Mouse (Mus musculus) myocyte (in vitro differentiated cells): ENCODE measurements at regions not wholly inside any gene's neighbourhood (a gene's known extent, or its start where the extent isn't known, plus 50 kb on each side); places are given as distances from the start of the nearest gene placed in this dataset.

Experiments used
- CEBPB ChIP-seq: IDR thresholded peaks from 2 replicates; pipeline ENCODE4 v1.6.1; 2011; ENCODE audit warnings: mild to moderate bottlenecking, moderate library complexity; ENCODE audit not compliant: poor library complexity, insufficient read depth, severe bottlenecking
- E2F4 ChIP-seq: IDR thresholded peaks from one replicate; pipeline ENCODE4 v1.6.1; 2011; ENCODE audit warnings: mild to moderate bottlenecking, control low read depth, moderate library complexity; ENCODE audit not compliant: insufficient read depth
- MAX ChIP-seq: IDR thresholded peaks from one replicate; pipeline ENCODE4 v1.6.1; 2011; ENCODE audit warnings: low read depth, mild to moderate bottlenecking, control low read depth
- MYOD1 ChIP-seq, 3 experiments: IDR thresholded peaks; one replicate each; pipeline ENCODE4 v1.6.1; 2011; ENCODE audit warnings: control low read depth in 2 of 3, low read depth in 2 of 3, mild to moderate bottlenecking in 2 of 3, moderate library complexity in 1 of 3; ENCODE audit not compliant: insufficient read length in 2 of 3, control insufficient read depth in 1 of 3
- MYOG ChIP-seq, 3 experiments: IDR thresholded peaks; one replicate each; pipeline ENCODE4 v1.6.1; 2011; ENCODE audit warnings: control low read depth in 2 of 3, low read depth in 2 of 3, mild to moderate bottlenecking in 2 of 3; ENCODE audit not compliant: insufficient read length in 2 of 3, control insufficient read depth in 1 of 3, insufficient read depth in 1 of 3
- POLR2A ChIP-seq: IDR thresholded peaks from one replicate; pipeline ENCODE4 v1.6.1; 2011; ENCODE audit warnings: low read depth, mild to moderate bottlenecking, control low read depth, moderate library complexity; ENCODE audit not compliant: insufficient read length
- POLR2AphosphoS2 ChIP-seq: IDR thresholded peaks from one replicate; pipeline ENCODE4 v1.6.1; 2011; ENCODE audit warnings: low read depth, control low read depth; ENCODE audit not compliant: insufficient read length
- REST ChIP-seq: IDR thresholded peaks from one replicate; pipeline ENCODE4 v1.6.1; 2011; ENCODE audit warnings: mild to moderate bottlenecking, control low read depth, moderate library complexity; ENCODE audit not compliant: insufficient read depth, insufficient read length
- SRF ChIP-seq: IDR thresholded peaks from one replicate; pipeline ENCODE4 v1.6.1; 2011; ENCODE audit warnings: low read depth; ENCODE audit not compliant: control insufficient read depth, insufficient read length
- TCF12 ChIP-seq: IDR thresholded peaks from one replicate; pipeline ENCODE4 v1.6.1; 2011; ENCODE audit warnings: mild to moderate bottlenecking, control low read depth; ENCODE audit not compliant: poor library complexity, insufficient read depth, severe bottlenecking
- TCF3 ChIP-seq: IDR thresholded peaks from one replicate; pipeline ENCODE4 v1.6.1; 2011; ENCODE audit warnings: low read depth, control low read depth; ENCODE audit not compliant: insufficient read length
- USF1 ChIP-seq: IDR thresholded peaks from one replicate; pipeline ENCODE4 v1.6.1; 2011; ENCODE audit warnings: low read depth, mild to moderate bottlenecking, control low read depth, moderate library complexity

DNA sequence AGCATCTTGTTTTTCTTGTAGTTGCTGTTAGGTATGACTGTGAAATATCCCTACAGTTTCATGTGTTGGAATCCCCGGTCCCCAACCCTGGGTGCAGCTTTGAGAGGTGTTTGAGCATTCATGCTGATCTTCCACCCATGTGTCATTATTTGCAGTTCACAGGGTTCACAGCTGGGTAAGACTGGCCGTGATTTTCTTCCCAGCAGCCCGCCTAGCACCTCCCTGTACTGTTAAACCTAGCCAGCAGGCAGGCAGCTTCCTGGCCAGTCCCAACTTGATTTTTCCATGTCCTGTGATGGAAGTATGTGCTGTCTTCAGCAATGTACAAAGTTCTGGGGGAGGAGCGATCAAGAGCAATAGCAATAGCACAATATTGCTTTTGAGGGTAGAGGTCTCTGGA lies 164.0 kb upstream of the Ankrd50 start:
- no peak for TF ChIP-seq POLR2A
- TF ChIP-seq TCF12: no peak
- TF ChIP-seq SRF: no peak
- TF ChIP-seq E2F4: no peak
- no peak for TF ChIP-seq MYOD1 (IDR thresholded peaks at IDR 0.05; ENCODE audit: control insufficient read depth in 1 of 3, insufficient read length in 2 of 3, low read depth in 2 of 3)
- TF ChIP-seq MAX: no peak
- no peak for TF ChIP-seq USF1
- no peak for TF ChIP-seq CEBPB
- no peak for TF ChIP-seq MYOG (IDR thresholded peaks at IDR 0.05; ENCODE audit: control insufficient read depth in 1 of 3, insufficient read depth in 1 of 3, insufficient read length in 2 of 3, low read depth in 2 of 3)
- TF ChIP-seq POLR2AphosphoS2: no peak
- no peak for TF ChIP-seq REST
- no peak for TF ChIP-seq TCF3
